Mouse (Mus musculus) embryonic fibroblast, embryonic 13.5 days (primary cell): Measurements from ENCODE around the gene Hoxd13. TPM values are rescaled to one million over a fixed set of nuclear protein-coding genes. Genes with fewer than 3 reads are reported as not detected.
A peak's percentile ranks its signal among the peaks of the same experiment; 100 is the strongest.

Source experiments
- H3K27ac ChIP-seq: 2 replicates; pipeline ENCODE4 v1.5.1; 2012; ENCODE audit warnings: low read length, control low read depth, inconsistent platforms; ENCODE audit not compliant: insufficient read depth
- H3K4me1 ChIP-seq: 2 replicates; pipeline ENCODE4 v1.6.1; 2011; ENCODE audit warnings: low read length; ENCODE audit not compliant: control insufficient read depth, insufficient read depth
- H3K4me3 ChIP-seq: 2 replicates; pipeline ENCODE4 v1.5.1; 2011; ENCODE audit warnings: mild to moderate bottlenecking, control low read depth, low read length; ENCODE audit not compliant: insufficient read depth
- CTCF ChIP-seq: IDR thresholded peaks from 2 replicates; pipeline ENCODE4 v1.5.1; 2011; ENCODE audit warnings: mild to moderate bottlenecking, control low read depth, low read length, moderate library complexity, borderline replicate concordance; ENCODE audit not compliant: insufficient read depth
- POLR2A ChIP-seq: IDR thresholded peaks from 2 replicates; pipeline ENCODE4 v1.6.1; 2011; ENCODE audit warnings: low read depth, mild to moderate bottlenecking, control low read depth, low read length, moderate library complexity
- polyA plus RNA-seq: library from polyadenylated mRNA; stranded (reverse); fragments of >200 nt; gene quantifications from 2 replicates; pipeline ENCODE4 v1.2.4, GENCODE M21; 2011; ENCODE audit warnings: low read depth; ENCODE audit not compliant: missing spikeins, insufficient read length

The Hoxd13 gene
- polyA plus RNA-seq, 1 experiment: 20.1 TPM

DNA sequence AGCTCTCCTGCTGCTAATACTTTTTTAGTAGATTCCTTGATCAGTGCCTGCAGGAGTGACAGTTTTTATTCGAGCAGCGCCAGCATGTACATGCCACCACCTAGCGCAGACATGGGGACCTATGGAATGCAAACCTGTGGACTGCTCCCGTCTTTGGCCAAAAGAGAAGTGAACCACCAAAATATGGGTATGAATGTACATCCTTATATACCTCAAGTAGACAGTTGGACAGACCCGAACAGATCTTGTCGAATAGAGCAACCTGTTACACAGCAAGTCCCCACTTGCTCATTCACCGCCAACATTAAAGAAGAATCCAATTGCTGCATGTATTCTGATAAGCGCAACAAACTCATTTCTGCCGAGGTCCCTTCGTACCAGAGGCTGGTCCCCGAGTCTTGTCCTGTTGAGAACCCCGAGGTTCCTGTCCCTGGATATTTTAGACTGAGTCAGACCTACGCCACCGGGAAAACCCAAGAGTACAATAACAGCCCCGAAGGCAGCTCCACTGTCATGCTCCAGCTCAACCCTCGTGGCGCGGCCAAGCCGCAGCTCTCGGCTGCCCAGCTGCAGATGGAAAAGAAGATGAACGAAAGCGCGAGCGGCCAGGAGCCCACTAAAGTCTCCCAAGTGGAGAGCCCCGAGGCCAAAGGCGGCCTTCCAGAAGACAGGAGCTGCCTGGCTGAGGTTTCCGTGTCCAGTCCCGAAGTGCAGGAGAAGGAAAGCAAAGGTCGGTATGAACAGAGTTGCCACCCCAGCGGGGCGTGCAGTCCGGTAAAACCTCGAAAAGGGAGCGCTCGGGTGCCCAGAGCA, 24.1 kb downstream of the Hoxd13 start:
- 0 out of 2 replicates have a peak, but pooled peaks have one; percentile 1 for TF ChIP-seq POLR2A
- TF ChIP-seq CTCF: no peak
- no peak overlapping the region for H3K27ac ChIP-seq
- no peaks in the 10 kb centered on the region for H3K4me1 ChIP-seq
- H3K4me3 ChIP-seq: peak overlapping the region; percentile 12

- TF ChIP-seq POLR2A (no peak), CTCF (no peak)
- Histone ChIP-seq H3K4me3 (peak overlapping the region; percentile 12), H3K4me1 (no peaks in the 10 kb centered on the region), H3K27ac (no peak overlapping the region)
These were observed 24.8 kb downstream of the Hoxd13 start for GRCm38 (mm10) chr2:74692808-74693431.

DNA sequence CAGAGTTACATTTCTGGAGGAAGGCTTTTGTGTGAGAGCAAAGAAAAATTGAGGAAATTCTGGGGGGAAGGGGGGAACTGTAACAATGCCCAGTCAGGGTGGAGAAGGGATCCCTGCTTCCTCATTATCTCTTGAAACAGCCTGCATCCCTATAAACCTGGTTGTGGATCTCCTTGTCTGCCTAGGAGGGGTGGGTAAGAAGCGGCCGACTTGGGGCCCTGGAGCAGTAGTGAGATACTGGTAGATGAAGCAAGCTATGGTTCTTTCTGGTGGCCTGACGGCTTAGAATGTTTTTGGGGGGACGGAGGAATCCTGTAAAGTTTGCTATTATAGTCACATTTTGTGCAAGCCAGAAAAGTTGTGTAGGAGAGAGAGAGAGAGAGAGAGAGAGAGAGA, 25.3 kb downstream of the Hoxd13 start:
- peak overlapping the region; percentile 12 for H3K4me3 ChIP-seq
- TF ChIP-seq POLR2A (no peak), CTCF (no peak)
- H3K27ac ChIP-seq: no peak overlapping the region
- H3K4me1 ChIP-seq: no peaks in the 10 kb centered on the region

DNA sequence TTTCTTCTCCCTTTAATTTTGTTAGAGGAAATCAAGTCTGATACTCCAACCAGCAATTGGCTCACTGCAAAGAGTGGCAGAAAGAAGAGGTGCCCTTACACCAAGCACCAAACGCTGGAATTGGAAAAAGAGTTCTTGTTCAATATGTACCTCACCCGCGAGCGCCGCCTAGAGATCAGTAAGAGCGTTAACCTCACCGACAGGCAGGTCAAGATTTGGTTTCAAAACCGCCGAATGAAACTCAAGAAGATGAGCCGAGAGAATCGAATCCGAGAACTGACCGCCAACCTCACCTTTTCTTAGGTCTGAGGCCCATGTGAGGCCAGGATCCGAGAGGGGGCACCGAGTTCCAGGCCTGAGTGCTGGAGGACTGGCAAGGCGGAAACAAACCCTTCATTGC, 26.0 kb downstream of the Hoxd13 start:
- H3K4me1 ChIP-seq: no peaks in the 10 kb centered on the region
- no peak overlapping the region for H3K27ac ChIP-seq
- TF ChIP-seq POLR2A (no peak), CTCF (no peak)
- peak overlapping the region; percentile 10; the same call in 1 of the 2 replicates for H3K4me3 ChIP-seq

- no peak overlapping the region for H3K4me3 ChIP-seq
- H3K4me1 ChIP-seq: no peaks in the 10 kb centered on the region
- no peak for TF ChIP-seq POLR2A
- no peak for TF ChIP-seq CTCF
- H3K27ac ChIP-seq: no peak overlapping the region
These were observed 27.3 kb downstream of the Hoxd13 start for GRCm38 (mm10) chr2:74695383-74695782.

GRCm38 (mm10) chr2:74695813-74696430, 27.8 kb downstream of the Hoxd13 start:
- Histone ChIP-seq H3K4me3 (no peak overlapping the region), H3K4me1 (no peaks in the 10 kb centered on the region), H3K27ac (no peak overlapping the region)
- no peak for TF ChIP-seq CTCF
- TF ChIP-seq POLR2A: no peak

DNA sequence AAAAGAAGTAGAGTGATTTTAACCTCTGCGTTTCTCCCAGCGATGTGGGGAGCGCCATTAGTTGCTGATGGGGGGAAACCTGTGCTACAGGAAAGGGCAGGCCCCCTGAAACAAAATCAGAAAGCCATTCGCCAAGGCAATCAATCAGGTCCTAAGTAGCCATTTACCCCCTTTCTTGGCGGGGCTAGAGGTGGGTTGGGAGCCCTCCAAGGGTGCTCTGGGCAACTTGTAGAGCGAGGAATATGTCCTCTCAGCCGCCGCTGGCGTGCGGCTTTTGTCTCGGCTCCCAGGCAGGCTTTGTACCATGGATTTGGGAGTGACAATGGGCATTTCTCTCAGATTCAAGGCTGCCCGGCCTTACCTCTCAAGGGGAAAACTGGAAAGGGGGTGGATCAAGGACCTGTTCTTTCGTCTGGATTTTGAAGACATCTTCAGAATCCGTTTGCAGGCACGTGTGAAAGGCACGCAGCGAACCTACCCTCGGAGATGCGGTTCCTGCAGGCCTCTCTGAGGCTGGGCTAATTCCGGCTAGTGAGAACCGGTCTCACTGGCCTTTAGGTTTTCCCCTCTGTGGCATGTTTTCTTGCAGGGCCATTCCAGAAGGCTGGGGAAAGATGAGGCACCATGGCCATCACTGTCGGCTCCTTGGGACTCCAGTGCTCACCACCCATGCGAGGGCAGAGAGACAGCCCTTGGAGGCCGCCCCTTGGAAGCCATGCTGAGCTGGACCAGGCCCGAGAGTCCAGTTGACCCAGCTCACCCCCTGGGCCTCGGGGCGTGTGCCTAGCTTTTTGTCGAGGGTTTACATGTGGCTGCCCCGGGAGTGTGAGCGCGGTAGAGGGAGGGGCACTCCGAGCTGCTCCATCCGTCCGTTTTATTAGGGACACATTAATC, 28.6 kb downstream of the Hoxd13 start:
- H3K4me1 ChIP-seq: no peaks in the 10 kb centered on the region
- TF ChIP-seq POLR2A (no peak), CTCF (no peak)
- H3K27ac ChIP-seq: no peak overlapping the region
- no peak overlapping the region for H3K4me3 ChIP-seq

GRCm38 (mm10) chr2:74697567-74698121, 29.5 kb downstream of the Hoxd13 start, which contains the start of gene Hoxd9:
Gene Hoxd9 (plus strand): TSS chr2:74697727.
- TF ChIP-seq POLR2A: peak; percentile 42; the same call in 1 of the 2 replicates
- TF ChIP-seq CTCF: no peak
- peak within 1 kb of the TSS; percentile 32 for H3K4me3 ChIP-seq
- H3K4me1 ChIP-seq: no peaks in the 10 kb centered on the region
- H3K27ac ChIP-seq: no peak within 1 kb of the TSS
